In the genomic region with DNA sequence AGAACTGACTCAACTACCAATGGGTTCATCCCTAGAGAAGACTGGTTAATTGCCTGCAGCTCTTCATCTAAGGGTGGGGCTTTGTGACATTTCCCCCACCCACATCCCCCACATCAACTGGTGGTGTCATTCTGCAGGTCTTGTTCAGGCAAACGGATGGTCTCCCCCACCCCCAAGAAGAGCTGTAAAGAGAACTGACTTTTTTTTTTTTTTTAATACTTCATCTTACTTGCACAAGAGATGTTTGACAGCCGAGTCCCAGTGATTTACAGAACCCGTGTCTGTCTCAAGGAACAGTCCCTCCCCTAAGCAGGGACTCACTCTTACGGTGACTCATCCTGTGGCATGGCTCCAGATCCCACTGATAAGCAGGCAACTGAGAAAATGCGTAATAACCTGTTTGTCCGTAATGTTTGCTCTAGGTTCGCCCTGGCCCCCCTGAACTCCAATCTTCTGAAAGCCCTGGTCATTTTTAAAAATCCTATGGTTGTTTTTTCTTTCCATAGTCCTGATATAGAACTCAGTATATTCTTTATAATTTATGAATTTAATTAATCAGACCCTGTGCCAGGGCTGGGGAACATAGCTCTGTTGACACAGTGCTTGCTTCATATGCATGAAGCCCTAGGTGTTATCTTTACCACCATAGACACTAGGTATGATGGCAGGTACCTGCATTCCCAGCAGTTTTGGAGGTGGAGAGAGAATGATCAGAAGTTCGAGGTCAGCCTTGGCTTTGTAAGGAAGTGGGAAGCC, we compare ENCODE assay signal across 10 mouse cellular contexts. TPM values are rescaled to one million over a fixed set of nuclear protein-coding genes. Genes with fewer than 3 reads are reported as not detected.
DNase-seq lines count a peak whose midpoint lies in the region; ATAC-seq and TF ChIP-seq lines count a peak whose summit lies in the region.
"Had no signal": no experiment of that assay in that cellular context is flagged by ENCODE, and none has a peak within 500 bp of the region (broad histone marks: within the 10 kb centered on the region; RNA-seq: fewer than 3 reads in every experiment).

No protein-coding gene starts in this region.

- no peak overlapping the region for H3K4me3 ChIP-seq in forebrain, embryonic 14.5 days (ENCODE audit: low read depth, low read length)
- no peak overlapping the region for H3K4me3 ChIP-seq in forebrain, embryonic 11.5 days (ENCODE audit: low read depth, low read length)
- H3K4me3 ChIP-seq: liver, embryonic 15.5 days had no signal

- H3K27me3 ChIP-seq in forebrain, embryonic 14.5 days (replicated peaks; ENCODE audit: control insufficient read depth, insufficient read depth, low read length), result peaks cover 19% of the 10 kb centered on the region
- peaks cover 6% of the 10 kb centered on the region; the same call in 1 of the 2 replicates for H3K27me3 ChIP-seq in forebrain, embryonic 11.5 days (ENCODE audit: control insufficient read depth, insufficient read depth, low read length)

- ATAC-seq in forebrain, embryonic 14.5 days, result no peak
- ATAC-seq in forebrain, embryonic 11.5 days (replicated peaks; ENCODE audit: low FRiP score), result no peak

- H3K4me1 ChIP-seq in forebrain, embryonic 14.5 days (ENCODE audit: control insufficient read depth, insufficient read depth, low read length), result peaks cover 7% of the 10 kb centered on the region
- peaks cover 5% of the 10 kb centered on the region for H3K4me1 ChIP-seq in forebrain, embryonic 11.5 days (replicated peaks; ENCODE audit: control insufficient read depth, insufficient read depth, low read length)

- H3K9ac ChIP-seq in forebrain, embryonic 14.5 days (ENCODE audit: low read length), result no peak overlapping the region
- no peak overlapping the region for H3K9ac ChIP-seq in forebrain, embryonic 11.5 days (ENCODE audit: low read length)
- H3K9ac ChIP-seq: liver, embryonic 15.5 days had no signal

- no peak overlapping the region for H3K27ac ChIP-seq in forebrain, embryonic 14.5 days (ENCODE audit: low read depth, low read length)
- H3K27ac ChIP-seq in forebrain, embryonic 11.5 days (ENCODE audit: low read depth, low read length), result no peak overlapping the region
- H3K27ac ChIP-seq: liver, embryonic 15.5 days had no signal

- no peak for TF ChIP-seq POLR2A in brain, embryonic 14.5 days (IDR thresholded peaks at IDR 0.05; ENCODE audit: borderline replicate concordance, extremely low read depth, insufficient read depth, insufficient read length, poor library complexity, severe bottlenecking)

- no peaks in the 10 kb centered on the region for H3K36me3 ChIP-seq in forebrain, embryonic 14.5 days (ENCODE audit: control insufficient read depth, insufficient read depth, low read length)
- H3K36me3 ChIP-seq in forebrain, embryonic 11.5 days (ENCODE audit: control insufficient read depth, insufficient read depth, low read length), result no peaks in the 10 kb centered on the region
- H3K36me3 ChIP-seq: liver, embryonic 15.5 days had no signal

- DNase-seq in forebrain, embryonic 14.5 days (ENCODE audit: low spot score), result peak; percentile 29
- no peak for DNase-seq in forebrain, embryonic 11.5 days (ENCODE audit: low spot score)
- DNase-seq in CD4-positive helper T cell, adult 2 months (ENCODE audit: low read depth, low spot score), result peak; percentile 75
- peak; percentile 44 for DNase-seq in brain, embryonic 14.5 days (ENCODE audit: low read depth)
- DNase-seq in lung, postnatal 25 days (ENCODE audit: low spot score), result peak; percentile 39
- DNase-seq in natural killer cell, adult 2 months (ENCODE audit: low spot score in 2 of 2), result no peak
- no peak for DNase-seq in spleen, postnatal 36 days (ENCODE audit: low spot score in 2 of 2)
- DNase-seq in frontal cortex, adult 2 months (ENCODE audit: extremely low spot score in 1 of 2, low spot score in 1 of 2), result no peak
- DNase-seq: embryo, embryonic 11 days had no signal

- 64% methylated on average over 8 of the region's 8 CpGs for WGBS in forebrain, embryonic 14.5 days
- 84% methylated on average over 8 of the region's 8 CpGs for WGBS in forebrain, embryonic 11.5 days

- H3K9me3 ChIP-seq in forebrain, embryonic 14.5 days (replicated peaks; ENCODE audit: control insufficient read depth, low read length), result no peaks in the 10 kb centered on the region
- H3K9me3 ChIP-seq in forebrain, embryonic 11.5 days (ENCODE audit: control insufficient read depth, low read length), result no peaks in the 10 kb centered on the region
- H3K9me3 ChIP-seq: liver, embryonic 15.5 days had no signal

- no peak for TF ChIP-seq CTCF in brain, embryonic 14.5 days (IDR thresholded peaks at IDR 0.05; ENCODE audit: borderline replicate concordance, extremely low read depth, insufficient read depth, insufficient read length)

- no peak overlapping the region for H3K4me2 ChIP-seq in forebrain, embryonic 14.5 days (ENCODE audit: low read length)
- no peak overlapping the region for H3K4me2 ChIP-seq in forebrain, embryonic 11.5 days (ENCODE audit: low read depth, low read length, severe bottlenecking)
- H3K4me2 ChIP-seq: liver, embryonic 15.5 days had no signal

RNA-seq across cellular contexts. Expression of a gene that starts 5.8 kb away (rescaled TPM):
- 2.2 and 3.5 TPM in 2 replicates for polyA plus RNA-seq in forebrain, embryonic 14.5 days (2014; fragmentation: Nextera tagmentation; extraction: Ambion mirVana)
- 6.9 and 7.6 TPM in 2 replicates for polyA plus RNA-seq in forebrain, embryonic 11.5 days (2014; fragmentation: Nextera tagmentation; extraction: Ambion mirVana)
- 2.4 and 5.2 TPM in 2 replicates for polyA plus RNA-seq in brain, embryonic 14.5 days (2012; rRNA removed)
- polyA plus RNA-seq in frontal cortex, adult 2 months (2012; rRNA removed), result 4.6 and 6.8 TPM in 2 replicates

RNA-seq across cellular contexts. Expression of a gene that starts 35.7 kb away (rescaled TPM):
- polyA plus RNA-seq in forebrain, embryonic 14.5 days (2014; fragmentation: Nextera tagmentation; extraction: Ambion mirVana), result 1.4 and 1.8 TPM in 2 replicates
- 1.1 and 1.2 TPM in 2 replicates for polyA plus RNA-seq in forebrain, embryonic 11.5 days (2014; fragmentation: Nextera tagmentation; extraction: Ambion mirVana)
- 3.0 and 3.6 TPM in 2 replicates for polyA plus RNA-seq in brain, embryonic 14.5 days (2012; rRNA removed)
- polyA plus RNA-seq in frontal cortex, adult 2 months (2012; rRNA removed), result 10.0 and 11.2 TPM in 2 replicates

Comparison
In these comparisons a context has a peak if more than half of its experiments do, and no peak if none do; other contexts are left out.
1. DNase-seq: peak in forebrain, embryonic 14.5 days (single experiment), CD4-positive helper T cell, adult 2 months (single experiment), brain, embryonic 14.5 days (single experiment) and lung, postnatal 25 days (single experiment); none in forebrain, embryonic 11.5 days (single experiment), natural killer cell, adult 2 months (0 of 2), spleen, postnatal 36 days (0 of 2) and frontal cortex, adult 2 months (0 of 2).